Mouse (Mus musculus): ENCODE results near the gene Nmnat3. TPM values are rescaled to one million over a fixed set of nuclear protein-coding genes. Genes with fewer than 3 reads are reported as not detected.

Nmnat3 gene
- total RNA-seq, 2 experiments from 2014 or later = 34.0 to 45.5 TPM

DNA sequence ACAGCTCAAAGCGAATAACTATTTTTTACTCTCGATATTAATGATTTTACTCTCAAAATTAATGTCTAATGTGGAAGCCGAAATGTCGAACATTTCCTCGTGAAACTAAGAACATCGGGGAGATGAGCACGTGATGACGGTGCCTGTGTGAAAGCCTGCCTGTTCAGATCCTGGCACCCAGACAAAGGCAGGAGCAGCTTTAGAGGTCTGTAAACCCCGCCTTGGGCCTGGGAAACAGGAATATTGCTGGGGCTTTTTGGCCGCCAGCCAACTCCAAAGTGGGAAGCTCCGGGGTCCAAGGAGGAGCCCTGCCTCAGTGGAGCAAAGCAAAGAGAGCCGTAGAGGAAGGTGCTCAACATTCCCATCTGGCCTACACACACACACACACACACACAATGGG is 120.5 kb downstream of the Nmnat3 start:
- ATAC-seq (replicated peaks; ENCODE audit: low FRiP score, low TSS enrichment, poor library complexity, severe bottlenecking) = no peak

DNA sequence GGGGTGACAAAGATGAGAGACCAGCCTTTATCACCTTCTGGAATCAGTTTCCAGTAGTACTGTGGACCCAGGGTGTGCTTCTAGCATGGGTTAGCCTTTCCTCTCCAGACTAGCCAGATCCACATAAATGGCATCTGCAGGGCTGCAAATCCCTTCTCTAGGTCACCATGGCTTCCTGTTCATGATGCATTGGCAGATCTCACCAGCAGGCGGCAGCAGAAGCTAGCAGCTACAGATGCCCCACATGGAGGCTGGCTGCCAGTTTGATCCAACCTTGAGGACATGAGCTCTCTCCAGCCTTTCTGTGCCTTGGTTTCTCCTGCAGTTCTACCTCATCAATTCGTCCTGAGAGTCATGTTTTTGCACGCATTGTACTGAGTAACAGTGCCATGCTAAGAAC is 121.9 kb downstream of the Nmnat3 start:
- ATAC-seq (replicated peaks; ENCODE audit: low FRiP score, low TSS enrichment, poor library complexity, severe bottlenecking) = peak; percentile 86

DNA sequence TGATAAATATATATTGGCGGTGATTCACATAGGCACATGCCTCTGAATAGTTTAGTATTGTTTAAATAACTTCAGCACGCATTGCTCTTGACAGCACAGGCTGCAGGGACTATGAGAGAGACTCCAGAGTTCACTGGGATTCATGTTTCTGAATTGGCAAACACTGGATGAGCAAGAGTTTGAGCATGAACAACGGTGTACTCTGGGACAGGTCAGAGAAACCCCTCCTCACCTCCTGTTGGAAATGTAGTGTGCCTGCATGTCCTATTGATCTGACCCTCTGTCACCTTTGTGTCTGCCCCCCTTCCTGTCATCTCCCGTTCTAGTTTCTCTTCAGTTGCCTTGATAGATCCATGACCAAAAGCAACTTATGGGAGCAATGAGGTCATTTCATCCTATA is 128.2 kb downstream of the Nmnat3 start:
- ATAC-seq (replicated peaks; ENCODE audit: low FRiP score, low TSS enrichment, poor library complexity, severe bottlenecking) = no peak

GRCm38 (mm10) chr9:98417919-98418318 is 130.7 kb downstream of the Nmnat3 start:
- no peak for ATAC-seq (replicated peaks; ENCODE audit: low FRiP score, low TSS enrichment, poor library complexity, severe bottlenecking)

GRCm38 (mm10) chr9:98418346-98418745 is 131.1 kb downstream of the Nmnat3 start:
- ATAC-seq (replicated peaks; ENCODE audit: low FRiP score, low TSS enrichment, poor library complexity, severe bottlenecking) = no peak

DNA sequence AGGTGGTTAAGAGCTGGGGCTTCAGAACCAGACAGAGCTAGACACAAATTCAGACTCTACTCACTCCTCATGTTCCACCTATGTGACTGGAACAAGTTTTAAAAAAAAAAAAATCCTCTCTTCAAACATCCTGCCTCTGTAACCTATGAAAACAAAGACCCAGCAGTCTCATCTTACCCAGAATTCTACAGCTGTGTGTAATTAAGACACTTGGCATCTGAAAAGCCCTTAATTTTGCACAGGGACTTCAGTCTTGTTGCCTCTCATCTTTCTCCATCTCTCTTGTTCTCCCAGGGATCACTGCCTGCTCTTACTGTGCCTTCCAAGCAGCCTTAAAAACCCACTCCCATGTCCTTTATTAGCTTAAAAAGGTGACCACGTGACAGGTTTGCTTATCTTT is 133.4 kb downstream of the Nmnat3 start:
- ATAC-seq (replicated peaks; ENCODE audit: low FRiP score, low TSS enrichment, poor library complexity, severe bottlenecking) = no peak

DNA sequence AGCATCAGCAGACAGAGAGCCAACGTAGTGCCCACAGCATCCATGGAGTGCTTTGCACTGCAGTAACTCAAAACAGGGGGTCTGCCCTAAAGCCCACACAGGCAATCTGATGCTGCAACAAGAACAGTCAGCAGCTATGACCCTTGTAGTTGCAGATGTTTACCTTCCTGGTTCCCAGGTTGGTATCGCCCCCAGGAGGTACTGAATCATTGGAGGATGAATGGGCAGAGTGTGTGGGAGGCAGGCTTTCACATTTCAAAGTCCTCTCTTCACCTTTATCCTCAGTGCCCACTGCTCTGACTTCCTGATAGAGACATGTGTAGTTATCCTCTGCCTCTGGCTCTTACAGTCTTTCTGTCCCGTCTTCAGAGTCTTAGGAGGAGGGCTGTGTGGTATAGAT is 134.7 kb downstream of the Nmnat3 start:
- ATAC-seq (replicated peaks; ENCODE audit: low FRiP score, low TSS enrichment, poor library complexity, severe bottlenecking) = no peak

DNA sequence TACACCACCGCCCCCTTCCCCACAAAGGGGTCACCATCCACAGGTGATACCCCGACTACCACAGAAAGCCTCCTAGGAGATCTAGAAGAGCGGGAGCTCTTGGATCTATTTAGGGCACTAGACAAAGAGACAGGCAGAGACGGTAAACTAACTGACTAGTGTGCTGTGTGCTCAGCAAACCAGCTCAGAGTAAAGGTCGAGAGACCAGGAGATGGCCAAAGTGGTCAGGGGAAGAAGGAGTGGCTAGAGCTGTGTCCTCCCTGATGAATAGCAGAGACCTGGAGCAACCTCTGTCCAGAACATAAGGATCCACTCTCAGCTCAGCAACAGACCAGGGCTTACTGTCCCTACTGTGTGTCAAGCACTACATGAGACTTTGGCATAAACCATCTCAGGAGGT is 135.4 kb downstream of the Nmnat3 start, which contains the start of gene Rbp1:
Gene Rbp1, plus strand, starts transcription at position 306 of the 400 bp plus-strand sequence.
- no peak for ATAC-seq (replicated peaks; ENCODE audit: low FRiP score, low TSS enrichment, poor library complexity, severe bottlenecking)

DNA sequence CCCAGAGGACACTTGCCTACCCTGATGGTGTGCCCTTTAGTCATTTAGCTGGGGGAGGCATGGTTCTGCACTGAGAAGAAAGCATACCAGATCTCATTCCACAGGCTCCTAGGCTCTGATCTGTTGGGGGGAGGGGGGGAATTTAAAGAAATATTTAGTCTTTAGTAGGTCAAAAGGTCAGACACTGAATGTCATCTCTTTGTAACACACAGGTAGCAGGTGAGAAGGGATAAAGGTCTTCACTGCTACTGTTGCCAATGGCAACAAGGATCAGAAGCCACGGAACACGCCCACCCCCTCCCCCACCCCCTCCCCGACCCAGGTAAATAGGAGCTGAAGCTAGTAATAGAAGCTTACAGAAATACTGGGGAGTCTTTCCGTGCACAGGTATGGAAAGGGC is 136.5 kb downstream of the Nmnat3 start:
- no peak for ATAC-seq (replicated peaks; ENCODE audit: low FRiP score, low TSS enrichment, poor library complexity, severe bottlenecking)

- no peak for ATAC-seq (replicated peaks; ENCODE audit: low FRiP score, low TSS enrichment, poor library complexity, severe bottlenecking)
Measured at GRCm38 (mm10) chr9:98424291-98424690, 137.1 kb downstream of the Nmnat3 start.

DNA sequence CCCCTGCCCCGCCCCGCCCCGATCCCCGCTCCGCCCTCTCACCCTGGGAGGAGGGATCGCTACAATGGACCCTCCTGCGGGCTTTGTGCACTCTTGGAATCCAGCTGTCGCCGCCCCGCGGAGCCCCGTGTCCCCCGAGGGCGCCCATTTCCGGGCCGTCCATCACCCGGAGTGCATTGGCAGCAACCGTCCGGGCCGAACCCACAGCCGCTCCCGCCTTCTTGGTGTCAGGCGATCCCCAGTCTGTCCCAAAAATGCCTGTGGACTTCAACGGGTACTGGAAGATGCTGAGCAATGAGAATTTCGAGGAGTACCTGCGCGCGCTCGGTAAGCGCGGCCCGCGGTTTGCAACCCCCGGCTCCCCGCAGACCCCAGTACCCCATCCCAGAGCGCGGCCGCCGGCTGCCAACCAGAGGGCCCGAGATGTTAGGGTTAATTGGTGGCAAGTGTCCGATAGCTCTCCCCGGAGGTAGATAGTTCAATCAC is 137.5 kb downstream of the Nmnat3 start:
- peak; percentile 38 for ATAC-seq (replicated peaks; ENCODE audit: low FRiP score, low TSS enrichment, poor library complexity, severe bottlenecking)

DNA sequence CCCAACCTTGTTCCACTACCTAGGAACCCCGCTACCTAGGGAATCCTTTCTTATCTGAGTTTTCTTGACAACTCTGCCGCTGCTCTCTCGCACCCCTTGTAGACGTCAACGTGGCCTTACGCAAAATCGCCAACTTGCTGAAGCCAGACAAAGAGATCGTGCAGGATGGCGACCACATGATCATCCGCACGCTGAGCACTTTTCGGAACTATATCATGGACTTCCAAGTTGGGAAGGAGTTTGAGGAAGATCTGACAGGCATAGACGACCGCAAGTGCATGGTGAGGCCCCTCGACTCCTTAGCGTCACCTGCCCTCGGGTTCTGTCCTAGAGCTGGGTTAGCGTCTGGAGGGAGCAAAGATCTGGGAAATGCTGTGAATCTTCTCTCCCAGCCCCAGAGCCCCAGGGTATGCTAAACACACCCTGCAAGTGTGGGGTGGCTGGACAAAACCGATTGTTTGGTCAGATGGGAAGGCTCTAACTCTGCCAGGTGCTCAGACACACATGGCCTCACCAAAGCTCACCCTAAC is 138.2 kb downstream of the Nmnat3 start:
- no peak for ATAC-seq (replicated peaks; ENCODE audit: low FRiP score, low TSS enrichment, poor library complexity, severe bottlenecking)

- ATAC-seq (replicated peaks; ENCODE audit: low FRiP score, low TSS enrichment, poor library complexity, severe bottlenecking) = no peak
Measured at GRCm38 (mm10) chr9:98427906-98428517, 140.8 kb downstream of the Nmnat3 start.

DNA sequence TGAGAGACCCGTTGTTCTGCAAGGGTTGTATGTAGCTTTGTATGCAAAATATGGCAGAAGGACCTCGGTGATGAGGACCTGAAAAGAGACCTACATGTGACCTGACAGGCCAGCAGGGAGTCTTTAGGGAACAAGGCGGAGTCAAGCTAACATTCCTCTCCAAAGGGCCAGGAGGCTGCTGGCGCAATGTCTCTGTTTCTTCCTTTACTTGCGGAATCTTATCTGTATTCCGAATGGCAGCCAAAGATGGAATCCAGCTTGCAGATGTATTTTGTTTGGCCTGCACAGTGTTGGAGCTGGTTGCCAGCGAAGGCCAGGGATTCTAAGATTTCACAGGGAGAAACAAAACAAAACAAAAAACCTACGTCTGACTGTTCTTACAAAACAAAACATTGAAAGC is 141.5 kb downstream of the Nmnat3 start:
- ATAC-seq (replicated peaks; ENCODE audit: low FRiP score, low TSS enrichment, poor library complexity, severe bottlenecking) = no peak

GRCm38 (mm10) chr9:98429806-98430205 is 142.6 kb downstream of the Nmnat3 start:
- ATAC-seq (replicated peaks; ENCODE audit: low FRiP score, low TSS enrichment, poor library complexity, severe bottlenecking) = no peak

DNA sequence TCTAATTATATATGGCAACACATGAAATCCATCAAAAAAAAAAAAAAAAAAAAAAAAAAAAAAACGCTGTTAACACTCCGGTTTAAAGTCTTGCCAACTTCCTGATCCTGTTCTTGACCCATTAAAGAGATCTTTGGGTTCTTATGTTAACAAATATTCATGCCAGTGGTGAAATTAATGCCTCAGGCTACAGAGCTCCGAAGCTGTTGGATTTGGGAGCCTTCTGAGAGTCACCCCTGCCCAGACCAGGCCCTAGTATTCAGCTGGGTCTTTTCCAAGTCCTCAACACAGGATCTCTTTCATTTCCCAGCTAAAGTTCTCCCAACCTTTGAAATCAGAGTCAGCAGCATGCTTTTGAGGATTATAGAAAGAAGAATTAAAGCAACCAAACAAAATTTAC is 143.3 kb downstream of the Nmnat3 start:
- ATAC-seq (replicated peaks; ENCODE audit: low FRiP score, low TSS enrichment, poor library complexity, severe bottlenecking) = no peak

DNA sequence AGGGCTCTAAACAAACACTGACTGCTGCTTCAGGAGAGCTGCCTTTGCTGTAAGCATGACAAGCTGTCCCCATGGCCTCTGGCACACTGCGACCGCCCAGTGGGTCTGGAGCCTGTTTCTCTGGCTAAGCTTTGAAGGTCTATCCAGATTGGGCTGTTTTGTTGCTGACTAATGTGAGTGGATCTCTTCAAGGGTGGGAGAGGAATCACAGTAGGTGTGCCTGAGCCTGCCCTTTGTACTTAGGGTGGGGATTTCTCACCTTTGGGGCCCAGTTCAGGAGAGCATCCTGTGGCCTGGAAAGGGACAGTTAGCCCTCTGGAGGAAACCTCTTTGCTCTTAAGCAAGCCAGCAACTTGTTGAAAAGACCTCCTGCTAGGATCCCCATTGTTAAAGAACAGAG is 145.8 kb downstream of the Nmnat3 start:
- ATAC-seq (replicated peaks; ENCODE audit: low FRiP score, low TSS enrichment, poor library complexity, severe bottlenecking) = no peak

- ATAC-seq (replicated peaks; ENCODE audit: low FRiP score, low TSS enrichment, poor library complexity, severe bottlenecking) = no peak
Measured at GRCm38 (mm10) chr9:98433956-98434588, 146.8 kb downstream of the Nmnat3 start.

- ATAC-seq (replicated peaks; ENCODE audit: low FRiP score, low TSS enrichment, poor library complexity, severe bottlenecking) = no peak
Measured at GRCm38 (mm10) chr9:98437819-98438218, 150.6 kb downstream of the Nmnat3 start.

GRCm38 (mm10) chr9:98439091-98439490 is 151.9 kb downstream of the Nmnat3 start:
- ATAC-seq (replicated peaks; ENCODE audit: low FRiP score, low TSS enrichment, poor library complexity, severe bottlenecking) = no peak

- ATAC-seq (replicated peaks; ENCODE audit: low FRiP score, low TSS enrichment, poor library complexity, severe bottlenecking) = peak; percentile 62
Measured at GRCm38 (mm10) chr9:98442638-98443037, 155.4 kb downstream of the Nmnat3 start.
